Mouse (Mus musculus): ENCODE results near the gene Ptp4a2. TPM values are rescaled to one million over a fixed set of nuclear protein-coding genes. Genes with fewer than 3 reads are reported as not detected.

The Ptp4a2 gene
- total RNA-seq, 1 experiment from 2014 or later, result 505 TPM

DNA sequence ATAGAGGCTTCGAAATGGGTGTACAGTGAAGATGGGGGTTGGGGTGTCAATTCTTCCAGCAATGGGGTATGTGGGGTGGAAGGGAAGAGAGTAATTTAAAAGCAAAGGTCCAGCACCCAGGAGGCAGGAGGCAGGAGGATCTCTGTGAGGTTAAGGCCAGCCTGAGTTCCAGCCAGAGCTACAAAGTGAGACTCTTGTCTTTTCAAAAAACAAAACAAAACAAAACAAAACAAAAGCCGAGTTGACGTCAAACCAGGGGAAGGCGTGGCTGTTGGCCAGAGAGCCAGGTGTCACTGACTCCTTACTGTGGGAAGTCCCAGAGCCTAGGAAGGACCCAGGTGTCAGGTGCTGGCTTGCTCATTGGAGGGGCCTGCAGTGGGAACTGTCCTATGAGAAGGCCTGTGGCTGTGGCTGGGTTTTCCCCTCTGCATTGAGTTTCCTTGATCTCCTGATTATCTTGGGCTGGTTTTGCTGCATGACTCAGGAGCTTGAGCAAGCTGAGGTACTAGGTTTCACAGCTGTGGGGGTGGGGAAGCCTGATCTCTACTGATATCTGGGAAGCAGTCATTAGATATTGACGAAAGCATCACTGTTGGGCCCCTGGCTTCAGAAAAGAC is 17.2 kb upstream of the Ptp4a2 start:
- peak; percentile 82 for ATAC-seq (replicated peaks; ENCODE audit: insufficient number of reproducible peaks, low FRiP score, low TSS enrichment, poor library complexity, severe bottlenecking)

- ATAC-seq (replicated peaks; ENCODE audit: insufficient number of reproducible peaks, low FRiP score, low TSS enrichment, poor library complexity, severe bottlenecking), result no peak
These were observed 15.7 kb upstream of the Ptp4a2 start for GRCm38 (mm10) chr4:129795151-129795860.

- ATAC-seq (replicated peaks; ENCODE audit: insufficient number of reproducible peaks, low FRiP score, low TSS enrichment, poor library complexity, severe bottlenecking), result no peak
These were observed 15.2 kb upstream of the Ptp4a2 start for GRCm38 (mm10) chr4:129795861-129796260.

GRCm38 (mm10) chr4:129797985-129798384 is 13.0 kb upstream of the Ptp4a2 start:
- ATAC-seq (replicated peaks; ENCODE audit: insufficient number of reproducible peaks, low FRiP score, low TSS enrichment, poor library complexity, severe bottlenecking), result no peak

GRCm38 (mm10) chr4:129803368-129803767 is 7.7 kb upstream of the Ptp4a2 start:
- peak; percentile 95 for ATAC-seq (replicated peaks; ENCODE audit: insufficient number of reproducible peaks, low FRiP score, low TSS enrichment, poor library complexity, severe bottlenecking)

DNA sequence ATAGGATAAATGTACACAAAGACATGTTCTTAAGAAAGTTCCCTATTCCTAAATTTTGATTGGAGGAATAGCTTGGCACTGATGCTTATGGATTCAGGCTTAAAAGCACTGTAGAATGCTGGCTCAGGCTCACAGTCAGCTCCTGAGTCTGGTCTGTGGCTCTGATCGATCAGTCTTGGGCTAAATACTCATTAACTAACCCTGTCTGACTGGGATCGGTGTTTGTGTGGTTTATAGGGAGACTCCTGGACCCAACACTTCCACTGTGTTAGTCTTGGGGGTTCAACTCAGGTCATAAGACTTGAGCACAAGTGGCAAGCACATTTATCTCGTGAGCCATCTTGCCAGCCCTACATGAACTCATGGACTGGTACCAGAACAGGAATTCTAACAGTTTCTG is 6.0 kb upstream of the Ptp4a2 start:
- no peak for ATAC-seq (replicated peaks; ENCODE audit: insufficient number of reproducible peaks, low FRiP score, low TSS enrichment, poor library complexity, severe bottlenecking)

GRCm38 (mm10) chr4:129811605-129812468 is 818 bp downstream of the Ptp4a2 start:
- ATAC-seq (replicated peaks; ENCODE audit: insufficient number of reproducible peaks, low FRiP score, low TSS enrichment, poor library complexity, severe bottlenecking), result no peak

GRCm38 (mm10) chr4:129817591-129817990 is 6.6 kb downstream of the Ptp4a2 start:
- no peak for ATAC-seq (replicated peaks; ENCODE audit: insufficient number of reproducible peaks, low FRiP score, low TSS enrichment, poor library complexity, severe bottlenecking)

- ATAC-seq (replicated peaks; ENCODE audit: insufficient number of reproducible peaks, low FRiP score, low TSS enrichment, poor library complexity, severe bottlenecking), result no peak
These were observed 7.6 kb downstream of the Ptp4a2 start for GRCm38 (mm10) chr4:129818506-129819195.

DNA sequence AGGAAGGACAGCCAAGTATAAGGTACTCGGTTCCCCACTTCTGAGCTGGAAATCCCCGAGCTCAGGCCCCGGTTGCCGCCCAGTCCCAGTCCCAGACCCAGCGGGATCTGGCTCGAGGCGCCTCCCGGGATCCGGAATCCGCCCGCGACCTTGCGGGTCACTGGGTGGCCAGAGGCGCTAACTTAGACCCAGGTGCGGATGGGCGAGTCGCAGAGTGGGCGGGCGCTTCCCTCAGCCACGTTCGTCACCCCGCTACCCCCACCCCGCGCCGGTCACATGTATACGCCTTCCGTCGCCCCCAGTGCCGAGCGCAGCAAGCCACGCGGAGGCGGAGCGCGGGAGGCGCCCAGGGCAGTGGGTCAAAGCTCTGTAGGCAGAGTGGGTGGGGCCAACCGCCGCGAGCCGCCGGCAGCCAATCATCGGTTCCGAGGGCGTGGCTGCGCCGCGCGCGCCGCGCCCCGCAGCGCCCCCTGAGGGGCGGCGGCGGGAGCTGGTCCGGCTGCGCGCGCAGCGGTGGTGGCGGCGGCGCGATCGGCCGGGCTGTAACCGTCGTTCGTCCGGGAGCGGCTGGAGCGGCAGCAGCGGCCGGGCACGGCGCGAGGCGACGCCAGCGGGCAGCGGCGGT is 8.8 kb downstream of the Ptp4a2 start:
- ATAC-seq (replicated peaks; ENCODE audit: insufficient number of reproducible peaks, low FRiP score, low TSS enrichment, poor library complexity, severe bottlenecking), result peak; percentile 89

GRCm38 (mm10) chr4:129820417-129821086 is 9.5 kb downstream of the Ptp4a2 start:
- peak; percentile 51 for ATAC-seq (replicated peaks; ENCODE audit: insufficient number of reproducible peaks, low FRiP score, low TSS enrichment, poor library complexity, severe bottlenecking)

GRCm38 (mm10) chr4:129821087-129821616 is 10.1 kb downstream of the Ptp4a2 start:
- no peak for ATAC-seq (replicated peaks; ENCODE audit: insufficient number of reproducible peaks, low FRiP score, low TSS enrichment, poor library complexity, severe bottlenecking)

DNA sequence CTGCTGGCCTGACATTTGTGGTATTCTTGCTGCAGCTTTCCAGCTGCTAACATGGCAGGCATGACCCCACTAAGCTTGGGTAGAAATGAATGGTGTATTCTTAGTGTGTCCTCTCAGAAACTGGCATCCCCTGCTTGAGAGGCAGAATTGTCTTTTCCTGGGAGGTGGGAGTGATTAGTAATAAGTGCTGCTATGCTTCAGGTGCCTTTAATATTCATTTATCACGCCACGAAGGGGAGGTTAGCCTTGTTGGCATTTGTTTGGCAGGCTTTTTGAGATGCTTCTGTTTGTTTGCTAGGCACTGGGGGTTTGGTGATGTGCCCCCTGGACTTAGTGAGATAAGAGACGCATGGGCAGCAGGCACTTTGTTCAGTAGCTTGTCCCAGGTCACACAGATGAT is 11.3 kb downstream of the Ptp4a2 start:
- no peak for ATAC-seq (replicated peaks; ENCODE audit: insufficient number of reproducible peaks, low FRiP score, low TSS enrichment, poor library complexity, severe bottlenecking)

DNA sequence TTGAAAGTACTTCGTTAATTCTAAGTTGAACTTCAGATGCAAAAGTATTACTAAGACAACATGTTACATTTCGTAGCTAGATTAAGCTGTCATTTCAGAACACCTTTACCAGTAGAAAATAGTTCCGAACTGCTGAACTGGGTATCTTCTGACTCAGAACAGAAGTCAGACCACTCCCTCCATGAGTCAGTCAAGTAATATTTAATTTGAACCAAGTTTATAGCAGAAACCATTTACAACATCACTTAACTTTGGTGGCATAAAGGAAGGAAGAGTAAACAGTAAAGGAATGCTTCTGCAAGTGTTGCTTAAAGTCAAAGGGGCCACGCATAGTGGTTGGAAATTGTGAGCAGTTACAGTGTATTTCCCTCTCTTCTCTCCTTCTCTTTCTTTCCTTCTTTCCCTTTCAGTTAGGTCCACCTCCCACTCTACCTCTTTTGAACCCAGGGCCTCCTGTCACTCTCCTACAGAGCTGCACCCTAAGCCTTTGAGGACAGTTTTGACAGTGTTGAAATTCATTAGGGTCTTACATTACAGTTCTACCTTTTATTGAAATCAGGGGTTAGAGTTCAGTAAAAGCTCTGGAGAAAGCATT is 12.3 kb downstream of the Ptp4a2 start:
- ATAC-seq (replicated peaks; ENCODE audit: insufficient number of reproducible peaks, low FRiP score, low TSS enrichment, poor library complexity, severe bottlenecking), result no peak

- no peak for ATAC-seq (replicated peaks; ENCODE audit: insufficient number of reproducible peaks, low FRiP score, low TSS enrichment, poor library complexity, severe bottlenecking)
These were observed 16.6 kb downstream of the Ptp4a2 start for GRCm38 (mm10) chr4:129827611-129828010.

DNA sequence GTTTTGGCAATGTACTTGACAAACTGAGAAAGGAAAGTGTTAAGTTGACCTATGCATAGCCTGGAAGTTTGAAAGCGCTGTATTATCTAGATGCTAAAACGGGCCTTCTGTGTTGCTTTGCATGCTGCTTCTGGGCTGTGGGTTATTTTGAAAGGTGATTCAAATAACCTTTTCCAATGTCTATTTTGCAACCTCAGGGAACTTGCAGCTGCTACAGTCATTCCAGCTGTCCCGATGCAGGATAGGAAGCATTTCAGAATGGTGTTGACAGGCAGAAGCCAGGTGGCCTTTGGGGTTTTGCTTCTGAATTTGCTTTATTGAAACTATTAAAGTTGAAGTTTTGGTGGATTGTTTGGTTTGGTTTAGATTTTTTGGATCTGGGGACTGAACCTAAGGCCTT is 17.1 kb downstream of the Ptp4a2 start:
- ATAC-seq (replicated peaks; ENCODE audit: insufficient number of reproducible peaks, low FRiP score, low TSS enrichment, poor library complexity, severe bottlenecking), result no peak

- ATAC-seq (replicated peaks; ENCODE audit: insufficient number of reproducible peaks, low FRiP score, low TSS enrichment, poor library complexity, severe bottlenecking), result peak; percentile 54; the same call in 1 of the 2 replicates
These were observed 18.8 kb downstream of the Ptp4a2 start for GRCm38 (mm10) chr4:129829799-129830198.
